Mouse (Mus musculus) leukemia stem cell, adult 10-12 weeks (primary cell): ENCODE data around the gene Mvp. TPM values are rescaled to one million over a fixed set of nuclear protein-coding genes. Genes with fewer than 3 reads are reported as not detected.

Source experiments
- polyA plus RNA-seq: library from polyadenylated mRNA; stranded (reverse); fragments of >175 nt; gene quantifications from 2 replicates; pipeline ENCODE4 v1.2.3, GENCODE M21; 2012; ENCODE audit warnings: low replicate concordance

The Mvp gene
- 12.2 and 16.3 TPM in 2 replicates for polyA plus RNA-seq

DNA sequence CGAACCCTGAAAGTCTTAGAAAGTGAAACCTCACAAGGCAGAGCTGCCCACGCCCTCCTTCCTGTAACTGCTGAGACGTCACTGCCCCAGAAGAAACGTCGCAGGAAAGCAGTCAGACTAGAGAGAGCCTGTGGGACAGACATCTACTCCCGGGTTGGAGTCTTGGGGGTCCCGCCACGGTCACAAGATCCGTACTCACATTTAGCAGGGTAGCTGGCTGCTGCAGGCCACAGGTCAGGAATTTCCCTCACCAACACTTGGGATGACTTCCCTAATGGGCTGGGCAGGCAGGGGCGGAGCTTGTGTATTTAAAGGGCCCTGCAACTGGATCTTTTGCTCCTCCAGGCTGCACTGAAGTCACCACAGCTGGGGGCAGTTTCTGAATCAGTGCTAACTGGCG lies at the start of gene Mvp:
Gene Mvp, minus strand, starts transcription at position 302 of the 400 bp plus-strand sequence.

GRCm38 (mm10) chr7:127041851-127042672 lies 27.6 kb upstream of the Mvp start, which contains the start of gene Kif22:
Kif22 (minus strand) TSS chr7:127042471.

DNA sequence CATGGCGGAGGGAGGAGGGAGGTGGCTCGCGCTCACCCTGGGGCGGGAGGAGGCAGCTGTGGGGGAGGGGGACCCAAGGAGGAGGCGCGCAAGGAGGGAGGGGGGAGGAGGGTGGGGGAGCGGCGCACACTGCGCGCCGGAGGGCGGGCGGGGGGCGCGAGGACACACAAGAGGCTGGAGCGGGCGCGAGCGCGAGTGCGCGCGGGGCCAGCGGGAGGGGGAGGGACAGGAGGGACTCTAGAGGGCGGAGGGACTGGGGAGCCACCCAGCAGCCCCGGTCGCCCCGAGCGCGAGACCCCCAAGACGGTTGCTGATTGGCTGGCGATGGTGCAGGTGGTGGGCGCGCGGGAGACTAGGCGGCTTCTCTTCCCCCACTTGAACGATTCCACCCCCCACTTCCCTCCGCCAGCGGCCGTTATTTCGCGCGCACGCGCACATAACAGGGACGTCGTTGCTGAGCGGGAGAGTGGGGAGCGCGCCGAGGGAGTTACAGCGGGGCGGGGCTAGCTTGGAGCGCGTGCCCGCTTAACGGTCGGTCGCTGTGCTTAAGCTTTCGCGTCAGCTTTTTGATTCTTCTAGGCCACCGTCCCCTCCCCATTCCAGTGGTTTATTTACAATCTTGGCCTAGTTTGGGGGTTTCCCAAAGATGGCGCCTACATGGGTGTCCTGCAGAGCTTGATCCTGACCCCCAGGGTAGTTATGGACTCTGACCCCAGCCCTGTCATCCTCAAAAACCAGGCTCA lies 12.7 kb upstream of the Mvp start, which contains the start of gene Maz:
Gene Maz, minus strand, starts transcription at position 54 of the 743 bp plus-strand sequence.

DNA sequence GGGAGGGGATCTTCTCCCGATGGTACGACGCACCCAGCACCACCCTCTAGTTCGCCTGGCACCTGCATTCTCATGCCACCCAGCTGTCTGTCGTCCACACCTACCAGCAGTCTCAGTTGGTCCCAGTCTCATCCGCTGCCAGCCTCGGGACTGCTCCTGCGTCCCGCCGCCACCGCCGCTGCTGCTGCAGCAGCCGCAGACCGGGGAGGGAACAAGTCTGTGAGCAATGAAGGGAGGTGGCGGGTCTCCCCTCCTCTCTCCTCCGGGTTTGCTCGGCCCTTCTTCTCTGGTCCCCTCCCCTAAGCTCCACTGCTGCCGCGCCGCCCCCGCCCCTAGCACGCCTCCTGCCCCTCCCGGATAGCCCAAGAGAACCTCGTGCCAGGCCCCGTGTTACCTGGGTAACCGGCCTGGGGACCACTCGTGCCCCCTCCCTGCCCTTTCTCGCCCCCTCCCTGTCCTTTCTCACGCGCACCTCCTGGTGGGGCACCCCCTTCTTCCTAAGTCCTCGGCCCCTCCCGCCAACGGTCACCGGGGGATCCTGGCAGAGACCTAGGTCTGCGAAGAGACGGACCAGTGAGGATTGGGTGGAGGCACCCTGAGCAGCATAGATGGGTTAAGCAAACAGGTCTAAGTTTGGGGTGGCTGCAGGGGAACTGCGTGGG lies 6.6 kb upstream of the Mvp start, which contains the start of the genes Gm42742 and Prrt2:
Gene Gm42742, minus strand, starts transcription at position 197 of the 662 bp plus-strand sequence.
Gene Prrt2, minus strand, starts transcription at position 311 of the 662 bp plus-strand sequence.

DNA sequence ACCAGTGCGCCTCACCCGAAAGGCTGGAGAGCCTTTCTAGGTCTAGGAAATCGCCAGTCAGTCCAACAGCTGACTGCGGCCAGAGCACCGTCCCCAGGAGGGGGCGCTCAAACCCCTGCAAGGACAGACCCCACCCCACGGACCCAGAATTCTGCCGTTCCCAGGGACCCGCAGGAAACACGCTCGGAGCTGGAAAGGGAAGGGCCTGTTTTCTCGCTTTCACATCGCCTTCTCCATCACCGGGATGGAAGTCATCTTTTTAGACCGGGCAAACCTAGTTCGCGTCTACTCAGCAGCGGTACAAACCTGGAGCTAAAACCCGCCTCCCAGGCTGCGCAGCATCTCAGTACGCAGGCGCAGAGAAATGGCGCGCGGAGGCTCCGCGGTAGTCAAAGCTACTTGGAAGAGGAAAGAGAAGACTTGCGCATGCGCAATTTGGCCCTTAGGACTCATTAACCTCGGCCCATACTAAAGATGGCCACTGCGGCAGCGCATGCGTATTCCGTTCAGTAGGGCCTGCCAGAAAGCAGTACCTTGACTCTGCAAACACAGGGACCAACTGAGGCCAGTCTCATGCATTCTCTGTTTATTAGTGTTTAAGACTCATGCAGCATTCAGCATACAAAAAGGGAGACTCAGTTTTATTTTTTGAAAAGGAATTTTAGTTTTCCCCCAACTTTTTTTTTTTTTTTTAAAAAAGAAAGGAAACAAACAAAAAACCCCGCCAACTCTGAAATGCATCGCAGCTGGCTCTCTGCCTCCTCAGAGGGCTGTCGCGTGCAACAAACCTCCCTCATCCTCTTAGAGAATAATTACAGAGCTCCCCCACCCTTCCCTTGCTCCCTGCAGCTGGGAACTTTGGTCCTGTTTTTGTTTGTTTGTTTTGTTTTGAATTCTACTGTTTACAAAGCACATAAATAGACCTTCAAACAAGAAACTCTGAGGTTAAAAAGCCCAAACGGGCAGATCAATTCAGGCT lies 2.8 kb upstream of the Mvp start, which contains the start of gene Pagr1a:
Gene Pagr1a, minus strand, starts transcription at position 382 of the 979 bp plus-strand sequence.

GRCm38 (mm10) chr7:127016481-127016485 lies 1.9 kb upstream of the Mvp start, which contains the start of gene Pagr1b:
Pagr1b (minus strand) TSS chr7:127016484.

GRCm38 (mm10) chr7:126975950-126976866 lies 38.2 kb downstream of the Mvp start, which contains the start of gene Cdiptos:
Cdiptos (minus strand) TSS chr7:126976098.

GRCm38 (mm10) chr7:126975893-126975949 lies 38.7 kb downstream of the Mvp start, which contains the start of gene Cdipt:
Cdipt (plus strand) TSS chr7:126975914.

DNA sequence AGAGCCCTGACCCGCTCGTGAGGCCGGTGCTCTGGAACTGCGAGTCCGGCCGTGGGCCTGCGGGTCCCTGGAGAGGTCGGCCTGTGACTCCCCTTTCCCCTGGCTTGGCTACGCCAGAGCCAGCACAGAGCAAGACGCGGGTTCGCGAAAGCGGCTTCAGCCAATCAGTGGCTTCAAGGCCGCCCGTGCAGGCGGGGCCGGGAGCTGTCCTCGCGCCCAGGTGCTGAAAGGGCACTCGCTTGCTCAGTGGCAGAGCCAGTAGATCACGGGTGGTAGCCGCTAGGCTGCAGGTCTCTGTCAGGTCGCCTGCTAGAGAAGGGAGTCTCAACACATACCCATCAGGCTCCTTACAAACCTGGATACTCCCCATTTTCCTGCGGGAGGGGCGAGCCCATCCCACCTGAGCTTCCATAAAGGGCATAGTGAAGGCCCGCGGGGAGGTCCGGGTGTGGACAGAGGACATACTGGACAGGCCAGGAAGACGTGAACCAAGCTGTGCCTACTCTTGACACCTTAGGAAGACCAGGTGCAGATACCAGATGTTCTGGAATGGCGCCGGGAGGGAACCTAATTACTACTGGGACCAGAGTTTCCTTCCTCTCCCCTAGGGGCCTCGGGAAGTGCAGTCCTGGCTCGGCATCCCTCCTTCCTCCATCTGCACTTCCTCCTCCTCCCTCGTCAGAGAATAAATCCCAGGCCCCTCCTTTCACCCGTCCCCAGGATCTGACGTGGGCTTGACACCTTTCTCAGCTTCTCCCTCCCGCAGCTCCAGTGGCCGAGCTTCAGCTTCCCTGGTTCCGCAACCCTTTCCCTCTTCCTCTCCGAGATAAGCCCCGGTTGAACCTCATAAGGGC lies 64.4 kb downstream of the Mvp start, which contains the start of gene Sez6l2:
Gene Sez6l2, plus strand, starts transcription at position 771 of the 854 bp plus-strand sequence.

GRCm38 (mm10) chr7:126949403-126949792 lies 65.0 kb downstream of the Mvp start, which contains the start of gene Asphd1:
Asphd1 (minus strand) TSS chr7:126949582.

Other genes with a start within 250 kb of the Mvp start
- gene Gdpd3, start 248.3 kb downstream of the Mvp start, polyA plus RNA-seq: 0.77 and 2.4 TPM in 2 replicates
- gene Ypel3, start 237.7 kb downstream of the Mvp start, polyA plus RNA-seq: 188 and 399 TPM in 2 replicates
- 8.3 and 13.4 TPM in 2 replicates for gene Tbx6, start 233.1 kb downstream of the Mvp start, polyA plus RNA-seq
- 129 and 143 TPM in 2 replicates for gene Ppp4c, start 222.1 kb downstream of the Mvp start, polyA plus RNA-seq
- 1.5 and 3.9 TPM in 2 replicates for gene Fam57b, start 217.0 kb downstream of the Mvp start, polyA plus RNA-seq
- gene 4930451I11Rik, start 183.0 kb downstream of the Mvp start, polyA plus RNA-seq: not detected in 2 replicates
- gene Doc2a, start 167.2 kb downstream of the Mvp start, polyA plus RNA-seq: not detected in 2 replicates
- 80.7 and 110 TPM in 2 replicates for gene Hirip3, start 152.6 kb downstream of the Mvp start, polyA plus RNA-seq
- gene Ino80e, start 152.2 kb downstream of the Mvp start, polyA plus RNA-seq: 1,584 and 1,973 TPM in 2 replicates
- 249 and 381 TPM in 2 replicates for gene Taok2, start 129.9 kb downstream of the Mvp start, polyA plus RNA-seq
- 61.9 and 90.6 TPM in 2 replicates for gene Tmem219, start 91.7 kb downstream of the Mvp start, polyA plus RNA-seq
- gene Kctd13, start 85.7 kb downstream of the Mvp start, polyA plus RNA-seq: 31.6 and 58.9 TPM in 2 replicates
- not detected in 2 replicates for gene Asphd1, start 65.0 kb downstream of the Mvp start, polyA plus RNA-seq
- gene Sez6l2, start 64.1 kb downstream of the Mvp start, polyA plus RNA-seq: 1.1 and 3.1 TPM in 2 replicates
- 99.0 and 127 TPM in 2 replicates for gene Cdipt, start 38.7 kb downstream of the Mvp start, polyA plus RNA-seq
- gene Cdiptos, start 38.5 kb downstream of the Mvp start, polyA plus RNA-seq: 0.24 TPM in 1 of 2 replicates, not detected in the other
- gene Pagr1b, start 1.9 kb upstream of the Mvp start, polyA plus RNA-seq: not detected in 2 replicates
- gene Pagr1a, start 2.7 kb upstream of the Mvp start, polyA plus RNA-seq: 0.99 and 28.8 TPM in 2 replicates
- gene Gm42742, start 6.5 kb upstream of the Mvp start, polyA plus RNA-seq: 89.5 and 197 TPM in 2 replicates
- gene Prrt2, start 6.6 kb upstream of the Mvp start, polyA plus RNA-seq: 0.20 and 7.0 TPM in 2 replicates
- 992 and 1,684 TPM in 2 replicates for gene Maz, start 12.4 kb upstream of the Mvp start, polyA plus RNA-seq
- gene Kif22, start 27.9 kb upstream of the Mvp start, polyA plus RNA-seq: 23.8 and 26.3 TPM in 2 replicates
- not detected in 2 replicates for gene Zg16, start 72.7 kb upstream of the Mvp start, polyA plus RNA-seq
- 99.5 and 130 TPM in 2 replicates for gene AI467606, start 76.7 kb upstream of the Mvp start, polyA plus RNA-seq
- 1.9 and 3.6 TPM in 2 replicates for gene Qprt, start 107.6 kb upstream of the Mvp start, polyA plus RNA-seq
- gene Spn, start 123.2 kb upstream of the Mvp start, polyA plus RNA-seq: 73.3 and 200 TPM in 2 replicates
- gene Cd2bp2, start 181.4 kb upstream of the Mvp start, polyA plus RNA-seq: 55.9 and 67.9 TPM in 2 replicates
- gene Tbc1d10b, start 193.8 kb upstream of the Mvp start, polyA plus RNA-seq: 87.2 and 117 TPM in 2 replicates
- gene Mylpf, start 194.3 kb upstream of the Mvp start, polyA plus RNA-seq: 2.1 TPM in 1 of 2 replicates, not detected in the other
- gene Zfp553, start 218.4 kb upstream of the Mvp start, polyA plus RNA-seq: 17.3 and 29.4 TPM in 2 replicates
- gene Sept1, start 218.5 kb upstream of the Mvp start, polyA plus RNA-seq: 439 and 604 TPM in 2 replicates
- gene Zfp771, start 229.7 kb upstream of the Mvp start, polyA plus RNA-seq: 141 and 154 TPM in 2 replicates
- gene Dctpp1, start 246.1 kb upstream of the Mvp start, polyA plus RNA-seq: 23.3 and 79.5 TPM in 2 replicates